Mouse (Mus musculus): ENCODE data around the gene Osr1. TPM values are rescaled to one million over a fixed set of nuclear protein-coding genes. Genes with fewer than 3 reads are reported as not detected.

Osr1 gene
- total and polyA plus RNA-seq, 3 experiments, result not detected

DNA sequence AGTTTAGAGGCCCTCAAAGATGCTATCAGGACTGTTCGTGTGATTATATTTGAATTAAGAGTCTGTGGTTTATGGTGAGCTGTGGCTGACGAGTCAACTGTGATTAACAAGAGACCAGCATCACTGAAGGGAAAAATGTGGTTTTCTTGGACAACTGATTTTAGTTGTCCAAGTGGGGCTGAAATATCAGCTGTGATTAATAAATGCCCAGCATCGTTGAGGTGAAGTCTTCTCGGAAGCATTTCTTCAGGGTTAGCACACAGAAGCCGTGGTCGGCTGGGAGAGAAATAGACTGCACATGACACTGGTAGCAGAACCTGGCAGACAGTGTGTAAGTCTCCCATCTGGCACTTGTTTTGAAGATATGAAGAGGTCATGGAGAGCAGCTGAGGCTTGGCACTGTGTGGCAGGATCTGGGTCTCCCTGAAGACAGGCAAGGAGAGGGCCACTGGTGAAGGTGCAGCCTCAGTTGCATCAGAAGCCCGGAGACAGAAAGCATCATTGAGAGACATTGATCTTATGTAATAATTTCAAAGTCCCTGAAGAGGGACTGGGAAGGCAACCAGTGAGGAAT is 19.7 kb downstream of the Osr1 start:
- H3K36me3 ChIP-seq (replicated peaks in 1 of 2; ENCODE audit: control insufficient read depth in 1 of 2, insufficient read depth in 1 of 2, low read length in 1 of 2), result no peaks in the 10 kb centered on the region
- no peak overlapping the region for H3K9ac ChIP-seq (ENCODE audit: insufficient read depth, low read depth)
- no peaks in the 10 kb centered on the region for H3K27me3 ChIP-seq (replicated peaks)
- no peak for TF ChIP-seq POLR2AphosphoS2 (IDR thresholded peaks at IDR 0.05; ENCODE audit: low read depth, low read length)
- no peak for TF ChIP-seq JUN (IDR thresholded peaks at IDR 0.05; ENCODE audit: insufficient read depth, low read depth, low read length)
- TF ChIP-seq ZMIZ1 (IDR thresholded peaks at IDR 0.05; ENCODE audit: low read depth, low read length), result no peak
- no peak for TF ChIP-seq MYC (IDR thresholded peaks at IDR 0.05; ENCODE audit: low read depth, low read length)
- TF ChIP-seq MAX (IDR thresholded peaks at IDR 0.05; ENCODE audit: low read length), result no peak
- TF ChIP-seq TBP (conservative IDR thresholded peaks at IDR 0.05; ENCODE audit: low read depth, low read length), result no peak
- TF ChIP-seq SMC3 (IDR thresholded peaks at IDR 0.05; ENCODE audit: low read depth, low read length), result no peak
- TF ChIP-seq UBTF (IDR thresholded peaks at IDR 0.05; ENCODE audit: low read depth, low read length), result no peak
- TF ChIP-seq RCOR1 (conservative IDR thresholded peaks at IDR 0.05; ENCODE audit: low read depth, low read length), result no peak
- no peak for TF ChIP-seq POLR2A (IDR thresholded peaks at IDR 0.05; ENCODE audit: low read depth, low read length)
- no peak for TF ChIP-seq USF2 (conservative IDR thresholded peaks at IDR 0.05; ENCODE audit: low read depth, low read length)
- TF ChIP-seq IRF4 (IDR thresholded peaks at IDR 0.05; ENCODE audit: low read depth, low read length), result no peak
- no peak for TF ChIP-seq ZNF384 (IDR thresholded peaks at IDR 0.05; ENCODE audit: low read depth, low read length)
- TF ChIP-seq RAD21 (IDR thresholded peaks at IDR 0.05; ENCODE audit: low read depth, low read length), result no peak
- no peak for TF ChIP-seq BHLHE40 (IDR thresholded peaks at IDR 0.05; ENCODE audit: low read depth, low read length)
- no peak for TF ChIP-seq MAZ (IDR thresholded peaks at IDR 0.05; ENCODE audit: low read depth, low read length)
- no peak for TF ChIP-seq CTCF (conservative IDR thresholded peaks at IDR 0.05 in 1 of 2, IDR thresholded peaks at IDR 0.05 in 1 of 2; ENCODE audit: low read depth in 2 of 2, low read length in 2 of 2)
- no peak overlapping the region for H3K4me2 ChIP-seq (ENCODE audit: insufficient read depth, low read depth, poor library complexity, severe bottlenecking)
- dilution Hi-C loops (cut with MboI; ENCODE audit: extremely low pct_ligation_motif_present, extremely low pct_unique_long_range_greater_than_20kb, low sequenced_read_pairs), result no loop called here
- peaks cover 0 to 5% of the 10 kb centered on the region in 2 experiments; a peak in 1 of 4 replicates for H3K4me1 ChIP-seq (ENCODE audit: control insufficient read depth in 1 of 2, insufficient read depth in 2 of 2)
- H3K27ac ChIP-seq (ENCODE audit: insufficient read depth, low read depth), result no peak overlapping the region
- no peaks in the 10 kb centered on the region for H3K9me3 ChIP-seq (replicated peaks; ENCODE audit: low read length)
- in situ Hi-C loops (cut with MboI; ENCODE audit: low pct_ligation_motif_present, low pct_unique_long_range_greater_than_20kb, low sequenced_read_pairs), result no loop called here
- no peaks in the 10 kb centered on the region for H3K79me2 ChIP-seq (replicated peaks; ENCODE audit: control insufficient read depth, extremely low read depth, insufficient read depth, poor library complexity, severe bottlenecking)
- DNase-seq (ENCODE audit: extremely low read depth), result no peak
- no peak overlapping the region for H3K4me3 ChIP-seq (replicated peaks in 1 of 3; ENCODE audit: low read depth in 2 of 3, low read length in 2 of 3, poor library complexity in 1 of 3)

DNA sequence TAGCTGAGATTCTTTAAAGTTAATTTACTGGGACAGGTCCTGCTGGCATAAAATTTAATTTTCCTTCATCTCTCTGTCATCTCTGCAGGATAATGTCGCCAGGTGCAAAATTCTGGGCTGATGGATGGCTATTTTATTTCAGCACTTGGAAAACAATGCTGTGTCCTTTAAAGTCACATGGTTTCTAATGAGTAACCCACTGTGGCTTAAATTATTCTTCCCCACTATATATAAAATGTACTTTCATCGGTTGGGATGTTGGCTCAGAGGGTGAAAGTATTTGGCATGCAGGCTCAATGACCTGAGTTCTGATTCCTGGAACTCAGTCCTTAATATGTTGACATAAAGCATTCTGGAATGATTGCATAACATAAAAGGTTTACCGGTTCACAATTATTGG is 21.2 kb downstream of the Osr1 start:
- dilution Hi-C loops (cut with MboI; ENCODE audit: extremely low pct_ligation_motif_present, extremely low pct_unique_long_range_greater_than_20kb, low sequenced_read_pairs), result no loop called here
- no peak for TF ChIP-seq ZKSCAN1 (IDR thresholded peaks at IDR 0.05; ENCODE audit: borderline replicate concordance, low read depth, low read length)
- TF ChIP-seq USF2 (conservative IDR thresholded peaks at IDR 0.05; ENCODE audit: low read depth, low read length), result no peak
- no peak for TF ChIP-seq SIN3A (IDR thresholded peaks at IDR 0.05; ENCODE audit: low read length)
- no peak for TF ChIP-seq GABPA (IDR thresholded peaks at IDR 0.05; ENCODE audit: insufficient replicate concordance, low read depth, low read length)
- TF ChIP-seq ZMIZ1 (IDR thresholded peaks at IDR 0.05; ENCODE audit: low read depth, low read length), result no peak
- TF ChIP-seq MEF2A (IDR thresholded peaks at IDR 0.05; ENCODE audit: borderline replicate concordance, low read depth, low read length), result no peak
- TF ChIP-seq RCOR1 (conservative IDR thresholded peaks at IDR 0.05; ENCODE audit: low read depth, low read length), result no peak
- no peak for TF ChIP-seq ZC3H11A (IDR thresholded peaks at IDR 0.05; ENCODE audit: low read depth, low read length)
- TF ChIP-seq MAFK (IDR thresholded peaks at IDR 0.05; ENCODE audit: insufficient replicate concordance, low read length), result no peak
- no peak for TF ChIP-seq TBP (conservative IDR thresholded peaks at IDR 0.05; ENCODE audit: low read depth, low read length)
- no peak for TF ChIP-seq ZNF384 (IDR thresholded peaks at IDR 0.05; ENCODE audit: low read depth, low read length)
- TF ChIP-seq IRF4 (IDR thresholded peaks at IDR 0.05; ENCODE audit: low read depth, low read length), result no peak
- no peak for TF ChIP-seq MXI1 (IDR thresholded peaks at IDR 0.05; ENCODE audit: low read depth, low read length)
- TF ChIP-seq JUN (IDR thresholded peaks at IDR 0.05; ENCODE audit: insufficient read depth, low read depth, low read length), result no peak
- TF ChIP-seq NRF1 (IDR thresholded peaks at IDR 0.05; ENCODE audit: low read depth, low read length), result no peak
- Histone ChIP-seq H3K4me1 (ENCODE audit: control insufficient read depth in 1 of 2, insufficient read depth in 2 of 2) (peaks cover 0 to 5% of the 10 kb centered on the region in 2 experiments; a peak in 1 of 4 replicates), H3K36me3 (replicated peaks in 1 of 2; ENCODE audit: control insufficient read depth in 1 of 2, insufficient read depth in 1 of 2, low read length in 1 of 2) (no peaks in the 10 kb centered on the region), H3K4me3 (replicated peaks in 1 of 3; ENCODE audit: low read depth in 2 of 3, low read length in 2 of 3, poor library complexity in 1 of 3) (no peak overlapping the region), H3K27me3 (replicated peaks) (no peaks in the 10 kb centered on the region), H3K9me3 (replicated peaks; ENCODE audit: low read length) (no peaks in the 10 kb centered on the region), H3K79me2 (replicated peaks; ENCODE audit: control insufficient read depth, extremely low read depth, insufficient read depth, poor library complexity, severe bottlenecking) (no peaks in the 10 kb centered on the region), H3K4me2 (ENCODE audit: insufficient read depth, low read depth, poor library complexity, severe bottlenecking) (no peak overlapping the region), H3K27ac (ENCODE audit: insufficient read depth, low read depth) (no peak overlapping the region), H3K9ac (ENCODE audit: insufficient read depth, low read depth) (no peak overlapping the region)
- in situ Hi-C loops (cut with MboI; ENCODE audit: low pct_ligation_motif_present, low pct_unique_long_range_greater_than_20kb, low sequenced_read_pairs), result no loop called here
- DNase-seq (ENCODE audit: extremely low read depth), result no peak
